Mouse (Mus musculus) CH12.LX (cell line): Measurements from ENCODE around the gene Klf9. TPM values are rescaled to one million over a fixed set of nuclear protein-coding genes. Genes with fewer than 3 reads are reported as not detected.

ENCODE experiments used
- DNase-seq: peaks from one replicate; pipeline ENCODE4 v3.0.0-alpha.2; 2013; ENCODE audit errors: extremely low read depth
- H3K27ac ChIP-seq: 2 replicates; pipeline ENCODE4 v1.5.1; 2012; ENCODE audit warnings: low read depth, mild to moderate bottlenecking, control low read depth, moderate library complexity; ENCODE audit not compliant: insufficient read depth
- H3K27me3 ChIP-seq: replicated peaks from 2 replicates; pipeline ENCODE3; 2012; ENCODE audit warnings: inconsistent platforms
- H3K36me3 ChIP-seq, 2 experiments: replicated peaks in 1 of 2; 2 replicates each; pipeline versions ENCODE3 to v1.6.1; 2012; ENCODE audit warnings: inconsistent platforms in 1 of 2, low read length in 1 of 2, mild to moderate bottlenecking in 1 of 2, mixed read lengths in 1 of 2, moderate library complexity in 1 of 2; ENCODE audit not compliant: control insufficient read depth in 1 of 2, insufficient read depth in 1 of 2
- H3K4me1 ChIP-seq, 2 experiments: 2 replicates each; pipeline ENCODE4 v1.6.1; 2012; ENCODE audit warnings: inconsistent platforms in 1 of 2, moderate library complexity in 1 of 2; ENCODE audit not compliant: insufficient read depth in 2 of 2, control insufficient read depth in 1 of 2
- H3K4me2 ChIP-seq: 2 replicates; pipeline ENCODE4 v1.6.1; 2012; ENCODE audit warnings: low read depth, mild to moderate bottlenecking, control low read depth; ENCODE audit not compliant: poor library complexity, insufficient read depth, severe bottlenecking
- H3K4me3 ChIP-seq, 3 experiments: fragments of 150-350 bp in 1 of 3; sonication (generic) in 1 of 3; replicated peaks in 1 of 3; 2 replicates each; pipeline versions ENCODE3 to v1.5.1; 2011 to 2012; ENCODE audit warnings: low read depth in 2 of 3, low read length in 2 of 3, mild to moderate bottlenecking in 2 of 3, moderate library complexity in 2 of 3, control low read depth in 1 of 3, improper control_type of control experiment in 1 of 3, inconsistent platforms in 1 of 3, mixed read lengths in 1 of 3; ENCODE audit not compliant: poor library complexity in 1 of 3
- H3K79me2 ChIP-seq: replicated peaks from 2 replicates; pipeline ENCODE4 v1.6.1; 2012; ENCODE audit warnings: mild to moderate bottlenecking, moderate library complexity; ENCODE audit not compliant: control insufficient read depth, poor library complexity, insufficient read depth, severe bottlenecking; ENCODE audit errors: extremely low read depth
- H3K9ac ChIP-seq: 2 replicates; pipeline ENCODE4 v1.6.1; 2012; ENCODE audit warnings: low read depth, mild to moderate bottlenecking, control low read depth, moderate library complexity; ENCODE audit not compliant: insufficient read depth
- H3K9me3 ChIP-seq: replicated peaks from 2 replicates; pipeline ENCODE3; 2012; ENCODE audit warnings: low read length, inconsistent platforms, mixed read lengths
- BHLHE40 ChIP-seq: IDR thresholded peaks from 2 replicates; pipeline ENCODE4 v1.6.1; 2011; ENCODE audit warnings: mild to moderate bottlenecking, low read depth, low read length, improper control_type of control experiment
- E2F4 ChIP-seq: IDR thresholded peaks from 2 replicates; pipeline ENCODE4 v1.6.1; 2011; ENCODE audit warnings: low read depth, low read length, improper control_type of control experiment; ENCODE audit not compliant: insufficient replicate concordance
- ELF1 ChIP-seq: IDR thresholded peaks from 2 replicates; pipeline ENCODE4 v1.6.1; 2014; ENCODE audit warnings: low read depth, mild to moderate bottlenecking, inconsistent platforms, low read length, improper control_type of control experiment
- IRF4 ChIP-seq: IDR thresholded peaks from 2 replicates; pipeline ENCODE4 v1.6.1; 2014; ENCODE audit warnings: low read depth, mild to moderate bottlenecking, inconsistent platforms, low read length, improper control_type of control experiment
- JUN ChIP-seq: IDR thresholded peaks from 2 replicates; pipeline ENCODE4 v1.6.1; 2011; ENCODE audit warnings: low read depth, mild to moderate bottlenecking, low read length, improper control_type of control experiment, moderate library complexity; ENCODE audit not compliant: insufficient read depth
- JUND ChIP-seq: conservative IDR thresholded peaks from 2 replicates; pipeline ENCODE4 v1.6.1; 2011; ENCODE audit warnings: low read depth, low read length, improper control_type of control experiment
- MAZ ChIP-seq: IDR thresholded peaks from 2 replicates; pipeline ENCODE4 v1.6.1; 2012; ENCODE audit warnings: low read depth, mild to moderate bottlenecking, inconsistent platforms, low read length, improper control_type of control experiment, moderate library complexity
- MXI1 ChIP-seq: IDR thresholded peaks from 2 replicates; pipeline ENCODE4 v1.6.1; 2011; ENCODE audit warnings: mild to moderate bottlenecking, low read depth, low read length, improper control_type of control experiment
- POLR2A ChIP-seq: IDR thresholded peaks from 2 replicates; pipeline ENCODE4 v1.6.1; 2011; ENCODE audit warnings: low read depth, mild to moderate bottlenecking, improper control_type of control experiment, low read length
- RAD21 ChIP-seq: IDR thresholded peaks from 2 replicates; pipeline ENCODE4 v1.6.1; 2011; ENCODE audit warnings: low read depth, mild to moderate bottlenecking, low read length, improper control_type of control experiment, moderate library complexity
- SMC3 ChIP-seq: IDR thresholded peaks from 2 replicates; pipeline ENCODE4 v1.6.1; 2011; ENCODE audit warnings: low read depth, low read length, improper control_type of control experiment
- TCF12 ChIP-seq: IDR thresholded peaks from 2 replicates; pipeline ENCODE4 v1.6.1; 2014; ENCODE audit warnings: low read depth, mild to moderate bottlenecking, inconsistent platforms, low read length, improper control_type of control experiment
- USF2 ChIP-seq: conservative IDR thresholded peaks from 2 replicates; pipeline ENCODE4 v1.6.1; 2011; ENCODE audit warnings: low read depth, low read length, improper control_type of control experiment
- ZC3H11A ChIP-seq: IDR thresholded peaks from 2 replicates; pipeline ENCODE4 v1.6.1; 2012; ENCODE audit warnings: low read depth, mild to moderate bottlenecking, inconsistent platforms, low read length, improper control_type of control experiment
- dilution Hi-C: fragments of 300-500 bp; cut with MboI; formaldehyde crosslinking; loops from 2 replicates; pipeline ENCODE4 v1.14.3; 2020; ENCODE audit warnings: low sequenced_read_pairs; ENCODE audit not compliant: extremely low pct_unique_long_range_greater_than_20kb, extremely low pct_ligation_motif_present
- in situ Hi-C: fragments of 300-500 bp; cut with MboI; formaldehyde crosslinking; loops from 3 replicates; pipeline ENCODE4 v1.14.3; 2019; ENCODE audit warnings: low sequenced_read_pairs, low pct_ligation_motif_present, low pct_unique_long_range_greater_than_20kb, mixed read lengths
- polyA plus RNA-seq: library from polyadenylated mRNA; unstranded; fragments of >175 nt; gene quantifications from 2 replicates; pipeline ENCODE4 v1.2.1, GENCODE M21; 2012; ENCODE audit warnings: low read depth; ENCODE audit not compliant: insufficient read length
- total RNA-seq, 2 experiments: library from RNA; depleted of rRNA; stranded (reverse); fragments of 300-350 nt in 1 of 2; fragments of >200 nt in 1 of 2; gene quantifications; 2 replicates each; pipeline ENCODE4 v1.2.3; 2012 to 2014

The Klf9 gene
- total and polyA plus RNA-seq, 3 experiments, result not detected

DNA sequence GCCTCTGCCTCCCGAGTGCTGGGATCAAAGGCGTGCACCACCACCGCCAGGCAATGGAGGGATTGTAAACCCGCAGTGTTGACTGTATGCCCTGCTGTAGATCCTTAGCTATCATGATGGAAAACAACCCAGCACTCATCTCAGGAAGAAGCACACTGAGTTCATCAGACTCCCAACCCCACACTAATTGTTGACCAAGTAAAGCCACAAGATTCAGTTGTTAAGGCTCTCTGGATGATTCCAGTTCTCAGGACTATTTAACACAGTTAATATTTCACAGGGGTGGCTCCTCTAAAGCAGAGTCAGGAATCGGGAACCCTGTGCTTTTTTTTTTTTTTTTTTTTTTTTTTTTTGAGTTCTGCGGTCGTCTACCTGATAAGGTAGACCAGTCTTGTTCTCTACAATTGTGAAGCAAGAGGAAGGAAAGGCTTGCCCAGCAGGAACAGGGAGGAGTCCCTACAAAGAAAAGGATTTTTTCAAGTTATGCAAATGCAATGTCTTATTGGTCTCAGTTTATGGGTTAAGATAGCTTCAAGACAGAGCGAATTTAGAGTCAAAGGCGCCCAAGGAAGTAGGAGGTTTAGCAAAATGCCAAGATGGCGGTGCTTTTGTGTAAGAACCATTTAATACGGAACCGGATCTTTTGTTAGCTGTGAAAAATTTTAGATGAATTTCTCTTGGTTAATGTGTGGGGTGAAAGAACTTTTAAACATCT, 1.1 kb upstream of the Klf9 start:
- H3K9me3 ChIP-seq, result peaks cover 24% of the 10 kb centered on the region
- no peak for TF ChIP-seq ZC3H11A
- no peak for TF ChIP-seq SMC3
- TF ChIP-seq RAD21, result no peak
- no peak for TF ChIP-seq TCF12
- no peak overlapping the region for H3K4me2 ChIP-seq
- no peaks in the 10 kb centered on the region for H3K27me3 ChIP-seq
- dilution Hi-C loops, result no loop called here
- H3K9ac ChIP-seq, result no peak overlapping the region
- no peaks in the 10 kb centered on the region for H3K36me3 ChIP-seq
- DNase-seq, result no peak
- in situ Hi-C loops, result no loop called here
- H3K27ac ChIP-seq, result no peak overlapping the region
- H3K4me3 ChIP-seq, result no peak overlapping the region
- peaks cover 2 to 5% of the 10 kb centered on the region in 2 experiments; a peak in 1 of 4 replicates for H3K4me1 ChIP-seq
- no peaks in the 10 kb centered on the region for H3K79me2 ChIP-seq

GRCm38 (mm10) chr19:23141391-23142281, 610 bp downstream of the Klf9 start:
- in situ Hi-C loops, result no loop called here
- no peak overlapping the region for H3K27ac ChIP-seq
- no peaks in the 10 kb centered on the region for H3K27me3 ChIP-seq
- DNase-seq, result no peak
- TF ChIP-seq USF2, result no peak
- no peak for TF ChIP-seq BHLHE40
- TF ChIP-seq SMC3, result no peak
- no peak for TF ChIP-seq POLR2A
- TF ChIP-seq E2F4, result no peak
- no peak for TF ChIP-seq ELF1
- TF ChIP-seq ZC3H11A, result no peak
- TF ChIP-seq JUN, result no peak
- TF ChIP-seq JUND, result no peak
- TF ChIP-seq MXI1, result no peak
- no peak for TF ChIP-seq MAZ
- no peak for TF ChIP-seq IRF4
- no peak overlapping the region for H3K4me2 ChIP-seq
- peaks cover 24% of the 10 kb centered on the region for H3K9me3 ChIP-seq
- H3K79me2 ChIP-seq, result no peaks in the 10 kb centered on the region
- H3K9ac ChIP-seq, result no peak overlapping the region
- dilution Hi-C loops, result no loop called here
- H3K4me1 ChIP-seq, result peaks cover 0 to 5% of the 10 kb centered on the region in 2 experiments; a peak in 1 of 4 replicates
- no peaks in the 10 kb centered on the region for H3K36me3 ChIP-seq
- H3K4me3 ChIP-seq, result no peak overlapping the region
